Mouse (Mus musculus): ENCODE measurements around the gene Slc30a7.

Slc30a7 gene
- long read RNA-seq, experiment 1, full-length matches to known transcripts: 20 of 22 reads
- long read RNA-seq, experiment 1, partial matches to known transcripts: 0 of 22 reads
- long read RNA-seq, experiment 1, other reads (novel, unspliced or antisense): 2 of 22 reads
- long read RNA-seq, experiment 2, full-length matches to known transcripts: 24 of 27 reads
- long read RNA-seq, experiment 2, partial matches to known transcripts: 1 of 27 reads
- long read RNA-seq, experiment 2, other reads (novel, unspliced or antisense): 2 of 27 reads

- intact Hi-C loops (cut with DNase I): no loop called here
Measured at GRCm38 (mm10) chr3:116006978-116007940, at the start of gene Slc30a7, which contains the start of gene Extl2. Slc30a7 (minus strand) TSS chr3:116007406. Extl2 (plus strand) TSS chr3:116007462.

DNA sequence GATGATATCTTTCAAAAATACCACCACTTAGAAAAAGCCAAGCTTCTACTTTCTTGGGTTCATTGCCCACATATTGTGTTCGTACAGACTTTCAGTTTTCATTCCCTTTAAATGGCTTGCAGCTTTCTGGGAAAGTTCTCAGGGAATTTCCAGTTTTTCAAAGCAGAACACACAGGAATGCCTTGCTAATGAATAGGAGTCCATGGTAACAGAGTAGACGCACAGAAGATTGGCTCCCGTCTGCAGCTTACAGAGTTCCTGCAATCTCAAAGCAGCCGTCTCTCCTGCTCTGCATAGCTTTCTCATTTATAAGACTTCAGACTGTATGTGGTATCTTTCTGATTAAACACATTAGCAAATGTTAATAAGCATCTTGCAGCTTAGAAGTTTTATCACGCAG is 39.8 kb upstream of the Slc30a7 start:
- intact Hi-C loops (cut with DNase I): no loop called here

- intact Hi-C loops (cut with DNase I): no loop called here
Measured at GRCm38 (mm10) chr3:116046000-116046399, 38.8 kb upstream of the Slc30a7 start.

DNA sequence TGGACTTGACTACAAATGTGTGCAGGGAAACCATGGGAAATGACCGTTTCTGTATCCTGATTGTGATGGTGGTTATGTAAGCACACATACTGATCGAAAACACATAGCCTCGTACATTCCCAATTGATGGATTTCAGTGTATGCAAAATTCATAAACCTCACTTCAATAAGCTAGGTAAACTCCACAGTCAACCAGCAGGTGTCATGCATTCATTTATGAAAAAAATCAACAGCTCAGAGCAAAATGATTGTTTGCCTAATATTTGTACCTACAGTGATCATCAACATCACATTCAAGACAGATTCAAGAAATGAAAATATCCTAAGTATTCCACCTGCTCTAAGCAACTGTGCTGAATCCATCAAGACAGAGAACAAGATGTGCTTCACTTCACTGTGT is 33.6 kb upstream of the Slc30a7 start:
- intact Hi-C loops (cut with DNase I): no loop called here

DNA sequence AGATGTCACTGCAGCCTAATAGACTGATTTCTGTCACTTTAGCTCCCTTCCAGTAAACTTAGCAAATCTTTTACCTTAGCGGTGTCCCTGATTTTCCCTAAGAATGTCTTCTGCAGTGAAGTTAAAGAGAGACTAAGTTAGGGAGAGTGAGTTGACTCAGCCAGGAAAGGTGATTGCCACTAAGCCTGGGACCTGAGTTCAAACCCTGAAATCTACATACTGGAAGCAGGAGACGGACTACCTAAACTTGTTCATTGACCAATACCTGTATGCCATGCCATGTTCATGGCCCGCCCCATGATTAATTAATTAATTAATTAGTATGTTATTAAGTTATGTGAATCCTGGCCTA is 26.6 kb upstream of the Slc30a7 start:
- intact Hi-C loops (cut with DNase I): loop anchor here (2.0 kb wide), 1 partner anchor 293 kb away; no protein-coding TSS in a partner anchor

- intact Hi-C loops (cut with DNase I): loop anchor here (2.0 kb wide), 1 partner anchor 293 kb away; no protein-coding TSS in a partner anchor
Measured at GRCm38 (mm10) chr3:116033218-116033870, 26.1 kb upstream of the Slc30a7 start.

DNA sequence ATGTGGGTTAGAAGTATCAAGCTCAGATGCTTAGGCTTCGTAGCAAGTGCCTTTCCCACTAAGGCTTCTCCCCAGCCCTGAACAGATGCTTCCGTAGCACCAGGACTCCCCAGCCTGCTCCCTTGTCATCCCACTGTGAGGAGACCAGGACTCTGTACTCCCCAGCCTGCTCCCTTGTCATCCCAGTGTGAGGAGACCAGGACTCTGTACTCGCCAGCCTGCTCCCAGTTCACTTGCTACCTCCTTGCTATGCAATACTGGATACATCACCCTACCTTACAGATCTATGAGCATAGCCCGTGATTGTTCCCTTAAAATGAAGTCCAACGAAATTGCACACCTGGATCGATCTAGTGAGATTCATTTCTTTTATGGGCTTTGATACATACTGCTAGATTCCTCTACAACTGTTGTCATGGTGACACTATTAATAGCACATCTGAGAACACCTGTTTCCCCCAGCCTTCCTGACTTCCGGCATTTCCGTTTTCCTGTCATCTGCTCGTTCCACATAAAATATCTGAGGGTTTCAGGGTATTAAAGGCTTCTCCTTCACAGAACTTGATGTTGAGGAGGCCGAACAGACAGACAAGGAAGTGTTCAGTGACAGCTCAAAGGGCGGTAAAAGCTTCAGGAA is 23.1 kb upstream of the Slc30a7 start:
- intact Hi-C loops (cut with DNase I): no loop called here

DNA sequence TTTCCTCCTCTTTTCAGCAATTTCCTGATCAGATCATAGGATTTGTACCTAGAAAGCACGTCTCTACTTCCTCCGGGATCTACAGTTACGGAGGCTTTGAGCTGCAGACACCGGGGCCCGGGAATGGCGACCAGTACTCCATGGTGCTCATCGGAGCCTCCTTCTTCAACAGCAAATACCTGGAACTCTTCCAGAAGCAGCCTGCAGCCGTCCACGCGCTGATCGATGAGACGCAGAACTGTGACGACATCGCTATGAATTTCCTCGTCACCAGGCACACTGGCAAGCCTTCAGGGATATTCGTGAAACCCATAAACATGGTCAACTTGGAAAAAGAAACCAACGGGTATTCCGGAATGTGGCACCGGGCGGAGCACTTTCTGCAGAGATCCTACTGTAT is 19.8 kb upstream of the Slc30a7 start:
- intact Hi-C loops (cut with DNase I): loop anchor here (10.0 kb wide), 1 partner anchor 458 kb away; no protein-coding TSS in a partner anchor

DNA sequence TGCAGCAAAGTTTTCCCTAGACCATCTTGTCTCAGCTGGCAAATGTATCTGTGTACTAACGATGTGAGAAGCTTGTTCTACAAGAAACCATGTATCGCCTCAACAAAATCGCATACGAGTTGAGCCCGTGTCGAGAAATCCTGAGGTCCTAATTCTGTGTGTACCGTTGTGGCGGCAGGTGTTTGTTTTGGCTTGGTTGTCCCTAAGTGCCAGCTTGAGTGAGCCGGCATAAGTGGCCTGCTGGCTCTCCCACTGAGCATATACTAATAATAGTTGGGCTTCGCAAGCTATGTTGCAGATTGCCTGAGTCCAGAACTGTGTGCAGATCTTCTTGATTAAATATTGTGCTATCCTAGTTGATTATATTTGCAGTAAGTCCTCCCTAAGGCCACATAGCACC is 18.5 kb upstream of the Slc30a7 start:
- intact Hi-C loops (cut with DNase I): loop anchor here (10.0 kb wide), 1 partner anchor 459 kb away; no protein-coding TSS in a partner anchor

DNA sequence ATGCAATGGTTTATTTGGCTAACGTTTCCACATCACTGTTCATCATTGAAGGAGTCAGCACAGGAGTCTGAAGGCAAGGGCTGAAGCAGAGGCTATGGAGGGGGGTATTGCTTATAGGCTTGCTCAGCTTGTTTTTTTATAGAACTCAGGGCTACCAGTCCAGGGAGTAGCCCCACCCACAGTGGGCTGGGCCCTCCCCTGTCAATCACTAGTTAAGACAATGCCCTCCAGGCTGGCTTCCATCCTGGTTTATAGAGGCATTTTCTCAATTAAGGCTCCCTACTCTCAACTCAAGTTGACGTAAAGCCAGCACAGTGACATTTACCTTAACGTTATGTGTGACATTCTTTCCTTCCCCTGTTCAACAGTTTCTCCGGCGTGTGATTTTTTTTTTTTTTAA is 17.5 kb upstream of the Slc30a7 start:
- intact Hi-C loops (cut with DNase I): loop anchor here (10.0 kb wide), 1 partner anchor 460 kb away; no protein-coding TSS in a partner anchor

- intact Hi-C loops (cut with DNase I): loop anchor here (10.0 kb wide), 1 partner anchor 461 kb away; no protein-coding TSS in a partner anchor
Measured at GRCm38 (mm10) chr3:116024236-116024635, 17.0 kb upstream of the Slc30a7 start.

- intact Hi-C loops (cut with DNase I): no loop called here
Measured at GRCm38 (mm10) chr3:116019136-116019535, 11.9 kb upstream of the Slc30a7 start.

DNA sequence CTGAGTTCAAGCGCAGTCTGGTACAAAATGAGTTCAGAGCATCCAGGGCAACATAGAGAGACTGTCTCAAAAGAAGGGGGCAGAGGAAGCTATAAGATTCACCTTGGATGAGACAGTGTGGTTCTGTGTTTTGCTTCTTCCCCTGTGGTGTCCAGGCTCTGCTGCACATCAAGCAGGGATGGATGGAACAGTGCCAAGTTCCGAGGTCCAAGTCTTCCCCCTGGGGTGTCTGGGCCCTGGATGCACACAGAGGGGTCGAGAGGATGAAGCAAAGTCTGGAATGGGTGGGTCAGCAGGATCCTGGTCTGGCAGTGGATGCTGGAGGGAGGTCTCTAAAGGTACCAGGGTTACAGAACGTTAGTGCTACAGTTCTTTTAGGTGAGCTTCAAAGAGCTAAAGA is 11.4 kb upstream of the Slc30a7 start:
- intact Hi-C loops (cut with DNase I): no loop called here

- intact Hi-C loops (cut with DNase I): no loop called here
Measured at GRCm38 (mm10) chr3:116016116-116016515, 8.9 kb upstream of the Slc30a7 start.

- intact Hi-C loops (cut with DNase I): no loop called here
Measured at GRCm38 (mm10) chr3:116014901-116015300, 7.7 kb upstream of the Slc30a7 start.

GRCm38 (mm10) chr3:116009622-116010344 is 2.6 kb upstream of the Slc30a7 start:
- intact Hi-C loops (cut with DNase I): no loop called here

GRCm38 (mm10) chr3:116007941-116008440 is 785 bp upstream of the Slc30a7 start:
- intact Hi-C loops (cut with DNase I): no loop called here

GRCm38 (mm10) chr3:116006284-116006977 is 775 bp downstream of the Slc30a7 start:
- intact Hi-C loops (cut with DNase I): no loop called here

DNA sequence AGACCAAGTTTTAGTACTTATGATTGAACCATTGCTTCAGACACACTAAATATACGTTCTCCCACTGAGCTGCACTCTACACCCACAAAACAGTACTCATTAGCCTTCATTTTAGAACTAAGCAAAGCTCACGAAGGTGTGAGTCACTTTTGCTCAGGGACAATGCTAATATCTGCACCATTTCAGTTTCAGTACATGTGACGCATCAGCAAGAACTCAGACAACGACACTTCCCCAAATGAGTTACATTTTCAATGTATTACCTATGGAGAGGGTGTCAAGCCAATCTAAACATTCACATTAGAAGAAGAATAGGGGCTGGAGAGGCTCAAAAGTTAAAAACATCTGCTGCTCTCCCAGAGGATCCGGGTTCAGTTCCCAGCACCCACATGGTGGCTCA is 10.3 kb downstream of the Slc30a7 start:
- intact Hi-C loops (cut with DNase I): no loop called here

Measured in adrenal gland (tissue).